Mouse (Mus musculus): ENCODE data around the gene Itgb2l.

- TF ChIP-seq CTCF (IDR thresholded peaks at IDR 0.05; ENCODE audit: insufficient read depth, low read length): no peak
- TF ChIP-seq POLR2A (IDR thresholded peaks at IDR 0.05; ENCODE audit: borderline replicate concordance, extremely low read depth, low read depth, low read length): no peak
These were observed 48.1 kb upstream of the Itgb2l start for GRCm38 (mm10) chr16:96491530-96491929.
